Mouse (Mus musculus) spleen, adult 2 months (tissue): ENCODE results near the gene Rnasel.
"Not testable (repeated sequence)": the region's sequence is repeated elsewhere in the genome, so short reads cannot be mapped to it uniquely, and the experiment has no call there.

Experiments
- CTCF ChIP-seq: fragments of 200-500 bp; IDR thresholded peaks from 2 replicates; pipeline ENCODE4 v1.5.1; 2011; ENCODE audit warnings: mild to moderate bottlenecking, inconsistent platforms; ENCODE audit not compliant: insufficient read depth, insufficient read length, insufficient replicate concordance; ENCODE audit errors: extremely low read depth
- POLR2A ChIP-seq: fragments of 200-500 bp; IDR thresholded peaks from 2 replicates; pipeline ENCODE4 v1.6.1; 2011; ENCODE audit warnings: low read depth, low read length, inconsistent platforms

GRCm38 (mm10) chr1:153769571-153769970 is 20.3 kb downstream of the Rnasel start:
- not testable (repeated sequence) for TF ChIP-seq CTCF, POLR2A
